In the genomic region with DNA sequence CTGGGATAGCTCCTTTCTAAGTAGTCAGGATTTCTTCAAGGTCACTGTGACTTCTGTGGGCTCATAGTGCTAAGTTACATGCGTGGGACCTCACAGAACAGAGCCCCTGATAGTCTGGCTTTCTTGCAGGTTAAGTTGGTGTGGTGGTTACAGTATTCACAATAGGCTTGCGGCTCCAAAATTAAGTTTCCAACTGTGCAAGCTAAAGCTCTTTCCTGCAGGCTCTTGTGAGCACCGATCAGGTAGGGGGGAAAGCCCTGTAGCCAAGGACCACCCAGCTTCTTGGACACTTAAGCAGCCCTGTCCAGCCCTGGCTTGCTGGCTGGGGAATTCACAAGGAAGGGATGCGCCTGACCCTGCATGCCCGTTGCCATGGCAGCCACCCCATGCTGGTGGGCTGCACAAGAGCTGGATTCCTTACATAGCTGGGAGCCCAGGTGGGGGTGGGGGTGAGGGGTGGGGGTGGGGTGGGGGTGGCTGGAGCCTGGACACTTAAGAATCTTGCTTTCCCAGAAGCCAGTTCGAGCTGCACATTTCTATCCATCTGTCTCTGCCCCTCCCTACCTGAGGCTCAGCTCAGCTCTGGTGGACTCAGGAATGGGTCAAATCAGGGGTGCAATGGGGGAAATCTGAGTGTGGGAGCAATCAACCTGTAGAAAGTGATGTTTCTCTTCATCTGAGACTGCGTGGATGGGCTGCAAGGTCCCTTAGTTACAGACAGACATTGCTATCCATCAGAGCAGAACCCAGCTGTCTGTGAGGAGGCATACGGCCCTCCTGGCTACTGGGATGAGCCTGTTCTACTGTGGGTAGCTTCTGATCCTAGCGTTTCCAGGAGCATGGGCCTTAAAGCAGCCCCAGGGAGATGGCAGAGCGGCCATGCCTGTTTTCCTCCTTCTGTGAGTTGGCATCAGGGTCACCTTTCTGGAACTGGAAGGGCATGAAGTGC, we compare ENCODE assay signal across 10 mouse cellular contexts. TPM values are rescaled to one million over a fixed set of nuclear protein-coding genes. Genes with fewer than 3 reads are reported as not detected.
DNase-seq lines count a peak whose midpoint lies in the region; ATAC-seq and TF ChIP-seq lines count a peak whose summit lies in the region.
"Had no signal": no experiment of that assay in that cellular context is flagged by ENCODE, and none has a peak within 500 bp of the region (broad histone marks: within the 10 kb centered on the region; RNA-seq: fewer than 3 reads in every experiment).

No protein-coding gene starts in this region.

- H3K4me2 ChIP-seq in lung, embryonic 16.5 days (ENCODE audit: low read depth, low read length), result no peak overlapping the region

- H3K9ac ChIP-seq in lung, embryonic 16.5 days (ENCODE audit: low read length), result no peak overlapping the region

- DNase-seq in cerebellum, postnatal 10 days, result peak; percentile 31 to 53
- DNase-seq in cerebellum, postnatal 25 days, result no peak
- DNase-seq in lung, adult 2 months, result no peak
- peak; percentile 88 for DNase-seq in midbrain, embryonic 10.5 days (ENCODE audit: low spot score)
- DNase-seq in yolk sac, embryonic 10.5 days (ENCODE audit: low spot score), result peak; percentile 82
- no peak for DNase-seq in layer of hippocampus, adult 2 months (ENCODE audit: low spot score in 2 of 2)
- DNase-seq: heart, postnatal 36 days; thymus, adult 2 months had no signal

- peak; percentile 44; the same call in 1 of the 2 replicates for ATAC-seq in lung, embryonic 16.5 days (ENCODE audit: low read depth)
- ATAC-seq in activated CD4-positive, CD25-positive, alpha-beta regulatory T cell, adult 4 months, result no peak

- H3K4me3 ChIP-seq in lung, embryonic 16.5 days (ENCODE audit: low read length), result no peak overlapping the region
- H3K4me3 ChIP-seq in lung, adult 2 months (replicated peaks; ENCODE audit: extremely low read depth, low read depth, low read length), result no peak overlapping the region
- H3K4me3 ChIP-seq in midbrain, embryonic 10.5 days, result peak overlapping the region; percentile 12
- H3K4me3 ChIP-seq in layer of hippocampus, adult 2 months, result no peak overlapping the region

- no peaks in the 10 kb centered on the region for H3K9me3 ChIP-seq in lung, embryonic 16.5 days (ENCODE audit: control insufficient read depth, low read length)
- H3K9me3 ChIP-seq in midbrain, embryonic 10.5 days (replicated peaks), result no peaks in the 10 kb centered on the region

- H3K27me3 ChIP-seq in lung, embryonic 16.5 days (ENCODE audit: control insufficient read depth, insufficient read depth, low read depth, low read length), result no peaks in the 10 kb centered on the region
- H3K27me3 ChIP-seq in midbrain, embryonic 10.5 days (ENCODE audit: low read depth, poor library complexity, severe bottlenecking), result peaks cover 5% of the 10 kb centered on the region; the same call in 1 of the 2 replicates

- no peaks in the 10 kb centered on the region for H3K36me3 ChIP-seq in lung, embryonic 16.5 days (ENCODE audit: control insufficient read depth, insufficient read depth, low read length)
- no peaks in the 10 kb centered on the region for H3K36me3 ChIP-seq in midbrain, embryonic 10.5 days

- TF ChIP-seq POLR2A in lung, adult 2 months (IDR thresholded peaks at IDR 0.05; ENCODE audit: borderline replicate concordance, extremely low read depth, low read depth, low read length), result no peak

- peaks cover 19% of the 10 kb centered on the region for H3K4me1 ChIP-seq in lung, embryonic 16.5 days (replicated peaks; ENCODE audit: control insufficient read depth, insufficient read depth, low read length)
- no peaks in the 10 kb centered on the region for H3K4me1 ChIP-seq in lung, adult 2 months (ENCODE audit: control insufficient read depth, insufficient read depth, low read length)
- peaks cover 63% of the 10 kb centered on the region for H3K4me1 ChIP-seq in midbrain, embryonic 10.5 days

- TF ChIP-seq CTCF in lung, adult 2 months (IDR thresholded peaks at IDR 0.05; ENCODE audit: insufficient read depth, low read length), result no peak
- TF ChIP-seq CTCF in layer of hippocampus, adult 2 months (conservative IDR thresholded peaks at IDR 0.05), result no peak

- H3K27ac ChIP-seq in lung, embryonic 16.5 days (ENCODE audit: low read length), result no peak overlapping the region
- H3K27ac ChIP-seq in midbrain, embryonic 10.5 days (replicated peaks), result peak overlapping the region; percentile 85
- H3K27ac ChIP-seq in layer of hippocampus, adult 2 months, result no peak overlapping the region

- WGBS in lung, embryonic 16.5 days, result 30% methylated on average over 10 of the region's 10 CpGs
- 64% methylated on average over 10 of the region's 10 CpGs for WGBS in lung, adult 2 months
- WGBS in midbrain, embryonic 10.5 days, result 13% methylated on average over 10 of the region's 10 CpGs

RNA-seq across cellular contexts. Expression of a gene that starts 24.9 kb away (rescaled TPM):
- polyA plus RNA-seq in lung, embryonic 16.5 days (2015; fragmentation: Nextera tagmentation; extraction: Ambion mirVana), result 298 and 315 TPM in 2 replicates
- 38.1 and 39.3 TPM in 2 replicates for polyA plus RNA-seq in lung, adult 2 months (2012; rRNA removed)
- polyA plus RNA-seq in midbrain, embryonic 10.5 days (2016; fragmentation: Nextera tagmentation; extraction: Ambion mirVana), result 146 and 155 TPM in 2 replicates
- total RNA-seq in layer of hippocampus, adult 2 months (2021), result 1 to 10 TPM; 3.2 to 4.8 TPM
- polyA plus RNA-seq in activated CD4-positive, CD25-positive, alpha-beta regulatory T cell, adult 4 months (2017; shearing (Covaris generic)), result under 1 TPM; 0.09 to 0.17 TPM

Comparison
In these comparisons a context has a peak if more than half of its experiments do, and no peak if none do; other contexts are left out.
1. DNase-seq: peak in cerebellum, postnatal 10 days (2 of 2), midbrain, embryonic 10.5 days (single experiment) and yolk sac, embryonic 10.5 days (single experiment); none in cerebellum, postnatal 25 days (0 of 2), lung, adult 2 months (single experiment) and layer of hippocampus, adult 2 months (0 of 2).
2. RNA of a gene that starts 24.9 kb away (polyA plus RNA-seq): 298 to 315 TPM in lung, embryonic 16.5 days, 146 to 155 TPM in midbrain, embryonic 10.5 days and 38.1 to 39.3 TPM in lung, adult 2 months; 0.09 to 0.17 TPM in activated CD4-positive, CD25-positive, alpha-beta regulatory T cell, adult 4 months; every median in the first group is over 10 times any median in the second.